In the genomic region with DNA sequence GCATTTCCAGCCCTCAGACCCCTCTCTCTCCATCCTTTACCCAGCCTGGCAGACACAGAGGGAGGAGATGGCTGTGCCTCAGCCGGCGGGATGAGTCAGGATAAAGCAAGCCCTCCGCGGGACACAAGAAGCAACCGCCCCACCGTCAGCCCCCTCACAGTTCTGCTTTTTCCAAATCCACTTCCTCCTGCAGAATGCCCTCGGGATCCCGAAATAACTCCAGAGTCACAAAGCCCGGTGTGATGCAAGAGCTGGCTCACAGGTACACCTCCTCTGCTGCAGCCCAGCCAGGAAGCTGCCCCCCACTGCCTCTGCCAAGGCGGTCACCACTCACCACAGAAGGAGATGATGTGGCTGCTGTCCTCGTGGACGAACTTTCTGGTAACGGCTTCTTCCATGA, we compare ENCODE assay signal across 16 mouse cellular contexts. TPM values are rescaled to one million over a fixed set of nuclear protein-coding genes. Genes with fewer than 3 reads are reported as not detected.
DNase-seq lines count a peak whose midpoint lies in the region; ATAC-seq lines count a peak whose summit lies in the region.
"Had no signal": no experiment of that assay in that cellular context is flagged by ENCODE, and none has a peak within 500 bp of the region (broad histone marks: within the 10 kb centered on the region; RNA-seq: fewer than 3 reads in every experiment).

No protein-coding gene starts in this region.

- DNase-seq in cerebellum, adult 18-20 months, result peak; percentile 53 to 54
- no peak for DNase-seq in cerebellum, postnatal 10 days
- DNase-seq in left cerebral cortex, adult 8-10 months (ENCODE audit: low spot score in 2 of 2), result peak; percentile 37 to 82
- no peak for DNase-seq in left cerebral cortex, postnatal 4 days
- peak; percentile 78 for DNase-seq in telencephalon, adult 2 months (ENCODE audit: low read depth, low spot score)
- DNase-seq in natural killer cell, adult 2 months (ENCODE audit: low spot score in 2 of 2), result no peak
- DNase-seq: adrenal gland, adult 8-10 months; gastrocnemius, postnatal 25 days; kidney, adult 11 months; lung, adult 2 months; lung, postnatal 36 days; thymus, postnatal 25 days had no signal

- ATAC-seq in granulocyte monocyte progenitor cell, adult 5-6 weeks (replicated peaks; ENCODE audit: poor library complexity, severe bottlenecking), result peak; percentile 62
- ATAC-seq: CD4-positive, CD25-positive, alpha-beta regulatory T cell, adult 4 months; forebrain, embryonic 13.5 days; Patski had no signal

- intact Hi-C loops in left cerebral cortex, postnatal 4 days (cut with DNase I), result no loop called here

RNA-seq across cellular contexts. Expression of gene Sgsm1, which starts 22.1 kb away (rescaled TPM):
- total RNA-seq in left cerebral cortex, adult 8-10 months (2022), result 100 to 1,000 TPM in 3 of 4 experiments, 10 to 100 TPM in 1; 84.7 to 123 (median 111) TPM
- total RNA-seq in left cerebral cortex, postnatal 4 days (2021), result 10 to 100 TPM; 67.4 to 74.9 TPM
- not detected in 2 replicates for total RNA-seq in granulocyte monocyte progenitor cell, adult 5-6 weeks (2014; fragmentation: Nextera tagmentation)
- total RNA-seq in granulocyte monocyte progenitor cell, adult 5-6 weeks (2017), result 0.22 TPM in 1 of 2 replicates, not detected in the other

Comparison
In these comparisons a context has a peak if more than half of its experiments do, and no peak if none do; other contexts are left out.
1. DNase-seq: peak in cerebellum, adult 18-20 months (2 of 2), left cerebral cortex, adult 8-10 months (2 of 2) and telencephalon, adult 2 months (single experiment); none in cerebellum, postnatal 10 days (0 of 2), left cerebral cortex, postnatal 4 days (single experiment) and natural killer cell, adult 2 months (0 of 2).
2. RNA of gene Sgsm1, which starts 22.1 kb away (total RNA-seq): 84.7 to 123 TPM in left cerebral cortex, adult 8-10 months and 67.4 to 74.9 TPM in left cerebral cortex, postnatal 4 days; 0.22 TPM in granulocyte monocyte progenitor cell, adult 5-6 weeks; every median in the first group is over 10 times any median in the second.